Mouse (Mus musculus) embryonic facial prominence, embryonic 13.5 days (tissue): Measurements from ENCODE around the gene Jdp2. TPM values are rescaled to one million over a fixed set of nuclear protein-coding genes. Genes with fewer than 3 reads are reported as not detected.
A peak's percentile ranks its signal among the peaks of the same experiment; 100 is the strongest.

Source experiments
- ATAC-seq: fragments of 200-750 bp; cut with Nextera tagmentation; 2 replicates; pipeline ENCODE4 v1.8.0; 2017; ENCODE audit warnings: low read depth; ENCODE audit not compliant: insufficient number of reproducible peaks, insufficient read depth, low FRiP score, low TSS enrichment
- H3K27ac ChIP-seq: fragments of 300-500 bp; sonication (generic); 2 replicates; pipeline ENCODE4 v1.5.1; 2015; ENCODE audit warnings: moderate library complexity, mild to moderate bottlenecking, inconsistent platforms
- H3K27me3 ChIP-seq: fragments of 300-500 bp; sonication (generic); 2 replicates; pipeline ENCODE4 v1.6.1; 2015; ENCODE audit warnings: mild to moderate bottlenecking, inconsistent platforms
- H3K36me3 ChIP-seq: fragments of 300-500 bp; sonication (generic); 2 replicates; pipeline ENCODE4 v1.6.1; 2015; ENCODE audit warnings: mild to moderate bottlenecking, inconsistent platforms
- H3K4me1 ChIP-seq: fragments of 300-500 bp; sonication (generic); 2 replicates; pipeline ENCODE4 v1.6.1; 2015; ENCODE audit warnings: inconsistent platforms
- H3K4me2 ChIP-seq: fragments of 300-500 bp; sonication (generic); 2 replicates; pipeline ENCODE4 v1.6.1; 2015; ENCODE audit warnings: moderate library complexity, mild to moderate bottlenecking, inconsistent platforms
- H3K4me3 ChIP-seq: fragments of 300-500 bp; sonication (generic); 2 replicates; pipeline ENCODE4 v1.5.1; 2015; ENCODE audit warnings: mild to moderate bottlenecking, inconsistent platforms
- H3K9ac ChIP-seq: fragments of 300-500 bp; sonication (generic); 2 replicates; pipeline ENCODE4 v1.6.1; 2015; ENCODE audit warnings: mild to moderate bottlenecking, inconsistent platforms
- H3K9me3 ChIP-seq: fragments of 300-500 bp; sonication (generic); 2 replicates; pipeline ENCODE4 v1.6.1; 2016; ENCODE audit warnings: inconsistent platforms
- WGBS: fragments of 180-500 bp; shearing (Covaris S2); methylation state at CpG from one replicate; pipeline ENCODE4 v1.1.7; 2015; ENCODE audit warnings: mixed read lengths; 5-methylcytosine and 5-hydroxymethylcytosine counted together
- polyA plus RNA-seq: library from polyadenylated mRNA; unstranded; fragments of >200 nt; fragmentation: Nextera tagmentation; extraction: Ambion mirVana; gene quantifications from 2 replicates; pipeline ENCODE4 v1.2.1, GENCODE M21; 2015

The Jdp2 gene
- polyA plus RNA-seq, 1 experiment from 2014 or later = 0.35 TPM

- WGBS = 91% methylated on average over 7 of the region's 7 CpGs
- Histone ChIP-seq H3K4me3 (no peak overlapping the region), H3K4me2 (no peak overlapping the region), H3K36me3 (no peaks in the 10 kb centered on the region), H3K27me3 (no peaks in the 10 kb centered on the region), H3K9me3 (no peaks in the 10 kb centered on the region), H3K9ac (no peak overlapping the region), H3K4me1 (peaks cover 11% of the 10 kb centered on the region), H3K27ac (no peak overlapping the region)
- no peak for ATAC-seq
These were observed 68.2 kb downstream of the Jdp2 start for GRCm38 (mm10) chr12:85667071-85667470.

- Histone ChIP-seq H3K36me3 (no peaks in the 10 kb centered on the region), H3K9me3 (no peaks in the 10 kb centered on the region), H3K4me1 (peaks cover 11% of the 10 kb centered on the region), H3K9ac (no peak overlapping the region), H3K4me3 (no peak overlapping the region), H3K27me3 (no peaks in the 10 kb centered on the region), H3K4me2 (no peak overlapping the region), H3K27ac (peak overlapping the region; percentile 60)
- ATAC-seq = no peak
- 15% methylated on average over 3 of the region's 3 CpGs for WGBS
These were observed 69.9 kb downstream of the Jdp2 start for GRCm38 (mm10) chr12:85668696-85669095.

GRCm38 (mm10) chr12:85670080-85670479 is 71.3 kb downstream of the Jdp2 start:
- Histone ChIP-seq H3K4me2 (no peak overlapping the region), H3K9ac (no peak overlapping the region), H3K9me3 (no peaks in the 10 kb centered on the region), H3K4me3 (no peak overlapping the region), H3K36me3 (no peaks in the 10 kb centered on the region), H3K27me3 (no peaks in the 10 kb centered on the region), H3K27ac (no peak overlapping the region), H3K4me1 (peaks cover 11% of the 10 kb centered on the region)
- no peak for ATAC-seq
- WGBS = 49% methylated on average over 3 of the region's 3 CpGs

- no peaks in the 10 kb centered on the region for H3K9me3 ChIP-seq
- H3K36me3 ChIP-seq = no peaks in the 10 kb centered on the region
- no peak for ATAC-seq
- no peak overlapping the region for H3K27ac ChIP-seq
- H3K9ac ChIP-seq = no peak overlapping the region
- no peak overlapping the region for H3K4me3 ChIP-seq
- H3K27me3 ChIP-seq = no peaks in the 10 kb centered on the region
- WGBS = 89% methylated on average over 8 of the region's 8 CpGs
- H3K4me2 ChIP-seq = no peak overlapping the region
- peaks cover 7% of the 10 kb centered on the region for H3K4me1 ChIP-seq
These were observed 75.1 kb downstream of the Jdp2 start for GRCm38 (mm10) chr12:85673914-85674313.

GRCm38 (mm10) chr12:85679117-85679516 is 80.3 kb downstream of the Jdp2 start:
- H3K27me3 ChIP-seq = no peaks in the 10 kb centered on the region
- no peak for ATAC-seq

GRCm38 (mm10) chr12:85679808-85680207 is 81.0 kb downstream of the Jdp2 start:
- Histone ChIP-seq H3K9me3 (no peaks in the 10 kb centered on the region), H3K4me2 (no peak overlapping the region), H3K27me3 (no peaks in the 10 kb centered on the region), H3K36me3 (no peaks in the 10 kb centered on the region), H3K4me3 (no peak overlapping the region), H3K27ac (no peak overlapping the region), H3K9ac (no peak overlapping the region), H3K4me1 (no peaks in the 10 kb centered on the region)
- no peak for ATAC-seq
- WGBS = 45% methylated on average over 2 of the region's 2 CpGs

More at GRCm38 (mm10) chr12:85679117-85679516, 80.3 kb downstream of the Jdp2 start:
- H3K9ac ChIP-seq = no peak overlapping the region
- H3K9me3 ChIP-seq = no peaks in the 10 kb centered on the region
- 72% methylated on average over 5 of the region's 5 CpGs for WGBS
- no peaks in the 10 kb centered on the region for H3K4me1 ChIP-seq
- H3K4me2 ChIP-seq = no peak overlapping the region
- no peaks in the 10 kb centered on the region for H3K36me3 ChIP-seq
- no peak overlapping the region for H3K4me3 ChIP-seq
- no peak overlapping the region for H3K27ac ChIP-seq

GRCm38 (mm10) chr12:85682328-85682727 is 83.5 kb downstream of the Jdp2 start:
- Histone ChIP-seq H3K4me2 (no peak overlapping the region), H3K36me3 (no peaks in the 10 kb centered on the region)

DNA sequence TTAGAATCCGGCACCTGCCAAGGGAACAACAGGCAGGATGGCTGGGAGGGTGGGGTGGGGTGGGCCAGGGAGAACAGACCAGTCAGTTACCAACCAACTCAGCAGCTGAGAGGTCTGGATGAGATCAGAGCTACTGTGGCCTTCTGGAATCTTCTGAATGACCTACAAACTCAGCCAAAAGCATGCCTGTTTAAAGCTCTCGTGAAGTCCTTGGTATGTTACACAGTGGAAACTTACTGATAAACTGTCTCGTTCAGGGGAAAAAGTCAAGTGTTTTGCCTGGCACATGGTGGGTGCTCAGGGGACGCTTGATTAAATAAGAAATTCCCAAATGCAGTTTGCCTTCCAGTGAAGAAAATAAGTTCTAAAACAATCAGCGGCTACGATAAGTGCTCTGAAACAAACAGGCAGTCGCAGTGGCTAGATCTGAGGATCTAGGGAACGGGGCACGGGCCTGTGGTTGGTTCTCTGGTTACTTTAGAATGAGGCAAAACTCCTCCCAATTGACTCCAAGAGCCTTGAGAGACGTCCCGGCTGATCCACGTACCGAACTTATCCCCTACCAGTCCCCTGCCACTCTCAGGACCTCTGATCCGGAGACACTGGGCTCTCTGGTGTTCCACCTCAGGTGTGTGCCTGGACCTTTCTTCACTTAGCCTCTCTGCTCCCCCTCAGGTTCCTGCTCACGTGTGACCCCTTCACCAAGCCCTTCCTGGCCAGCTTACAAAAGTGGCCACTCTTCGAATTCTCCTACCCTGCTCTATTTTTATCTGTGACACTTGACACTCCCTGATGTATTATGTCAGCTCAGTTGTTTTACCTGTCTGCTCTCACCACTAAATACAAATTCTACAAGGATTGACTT is 85.8 kb downstream of the Jdp2 start:
- no peak overlapping the region for H3K4me2 ChIP-seq
- 76% methylated on average over 16 of the region's 16 CpGs for WGBS
- peaks cover 3% of the 10 kb centered on the region; the same call in 1 of the 2 replicates for H3K27me3 ChIP-seq
- H3K9ac ChIP-seq = no peak overlapping the region
- H3K27ac ChIP-seq = no peak overlapping the region
- H3K4me1 ChIP-seq = peaks cover 16% of the 10 kb centered on the region
- no peaks in the 10 kb centered on the region for H3K36me3 ChIP-seq
- no peak overlapping the region for H3K4me3 ChIP-seq
- H3K9me3 ChIP-seq = no peaks in the 10 kb centered on the region
- ATAC-seq = no peak

More at GRCm38 (mm10) chr12:85682328-85682727, 83.5 kb downstream of the Jdp2 start:
- H3K9ac ChIP-seq = no peak overlapping the region
- no peaks in the 10 kb centered on the region for H3K9me3 ChIP-seq
- no peak for ATAC-seq
- WGBS = 37% methylated on average over 2 of the region's 2 CpGs
- no peak overlapping the region for H3K4me3 ChIP-seq
- peaks cover 15% of the 10 kb centered on the region for H3K4me1 ChIP-seq
- H3K27me3 ChIP-seq = no peaks in the 10 kb centered on the region
- H3K27ac ChIP-seq = no peak overlapping the region

GRCm38 (mm10) chr12:85686466-85687216 is 87.8 kb downstream of the Jdp2 start, which contains the start of gene Batf:
TSS of gene Batf (plus strand) at chr12:85686669.
- H3K4me2 ChIP-seq = peak within 1 kb of the TSS; percentile 64
- 0 out of 2 replicates have a peak, but pooled peaks have one; percentile 39 for ATAC-seq
- peak within 1 kb of the TSS; percentile 62 for H3K9ac ChIP-seq
- peaks cover 6% of the 10 kb centered on the region; the same call in 1 of the 2 replicates for H3K27me3 ChIP-seq
- WGBS = 13% methylated on average over 22 of the region's 22 CpGs
- H3K4me1 ChIP-seq = peaks cover 16% of the 10 kb centered on the region
- H3K27ac ChIP-seq = no peak within 1 kb of the TSS
- no peaks in the 10 kb centered on the region for H3K36me3 ChIP-seq
- H3K9me3 ChIP-seq = no peaks in the 10 kb centered on the region
- peak within 1 kb of the TSS; percentile 38 for H3K4me3 ChIP-seq

DNA sequence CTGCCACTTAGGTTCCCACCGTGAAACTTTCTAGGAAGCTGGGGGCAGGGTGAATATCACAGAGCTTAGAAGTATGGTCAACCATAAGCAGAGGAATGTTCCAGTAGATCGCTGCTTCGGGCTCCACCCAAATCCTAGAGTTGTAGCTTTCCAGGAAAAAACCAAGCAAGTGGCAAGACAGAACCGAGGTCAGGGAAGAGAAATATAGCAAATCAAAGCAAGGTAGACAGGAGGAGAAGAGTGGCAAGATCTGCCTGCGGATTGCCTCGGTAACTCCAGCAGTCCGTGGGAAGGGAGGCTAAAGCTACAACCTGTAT is 88.3 kb downstream of the Jdp2 start:
- peak overlapping the region; percentile 38 for H3K4me3 ChIP-seq
- H3K9me3 ChIP-seq = no peaks in the 10 kb centered on the region
- no peak overlapping the region for H3K27ac ChIP-seq
- H3K9ac ChIP-seq = peak overlapping the region; percentile 62; the same call in 1 of the 2 replicates
- 63% methylated on average over 7 of the region's 7 CpGs for WGBS
- H3K4me2 ChIP-seq = peak overlapping the region; percentile 64
- H3K27me3 ChIP-seq = peaks cover 6% of the 10 kb centered on the region; the same call in 1 of the 2 replicates
- H3K36me3 ChIP-seq = no peaks in the 10 kb centered on the region
- H3K4me1 ChIP-seq = peaks cover 19% of the 10 kb centered on the region
- no peak for ATAC-seq

DNA sequence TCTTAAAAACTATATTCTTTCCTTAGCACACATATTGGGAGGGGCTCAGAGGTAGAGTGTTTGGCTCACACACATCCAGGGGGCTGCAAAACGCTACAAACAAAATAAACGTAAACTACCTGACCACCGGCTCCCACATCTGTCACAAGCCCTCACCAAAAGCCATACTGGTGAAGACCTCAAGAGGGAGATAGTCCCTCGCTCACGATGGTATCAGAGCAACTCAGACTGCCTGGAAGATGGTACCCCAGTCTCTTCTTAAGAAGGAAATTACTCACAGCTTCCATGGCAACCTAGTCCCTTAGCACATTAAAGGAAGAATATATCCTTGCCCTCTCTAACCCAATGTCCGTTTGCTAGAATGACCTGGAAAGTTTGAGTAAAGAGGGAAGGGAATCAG is 89.0 kb downstream of the Jdp2 start:
- Histone ChIP-seq H3K9ac (no peak overlapping the region), H3K4me2 (no peak overlapping the region), H3K4me3 (no peak overlapping the region), H3K4me1 (peaks cover 19% of the 10 kb centered on the region), H3K27me3 (peaks cover 6% of the 10 kb centered on the region; the same call in 1 of the 2 replicates), H3K9me3 (no peaks in the 10 kb centered on the region), H3K27ac (no peak overlapping the region), H3K36me3 (no peaks in the 10 kb centered on the region)
- no peak for ATAC-seq
- WGBS = 78% methylated on average over 6 of the region's 6 CpGs
